Mouse (Mus musculus) hindbrain, postnatal 0 days (tissue): ENCODE data around the gene Gtse1. TPM values are rescaled to one million over a fixed set of nuclear protein-coding genes. Genes with fewer than 3 reads are reported as not detected.

Experiments used
- ATAC-seq: fragments of 200-750 bp; cut with Nextera tagmentation; 2 replicates; pipeline ENCODE4 v1.8.0; 2017; ENCODE audit warnings: mild to moderate bottlenecking, moderate TSS enrichment, moderate library complexity
- DNase-seq: peaks from one replicate; pipeline ENCODE4 v3.0.0-alpha.2; 2015; ENCODE audit warnings: low spot score
- H3K27ac ChIP-seq: fragments of 300-500 bp; sonication (generic); 2 replicates; pipeline ENCODE4 v1.5.1; 2014; ENCODE audit warnings: mild to moderate bottlenecking
- H3K27me3 ChIP-seq: fragments of 300-500 bp; sonication (generic); 2 replicates; pipeline ENCODE4 v1.6.1; 2014; ENCODE audit warnings: low read length, mixed read lengths; ENCODE audit not compliant: insufficient read depth
- H3K36me3 ChIP-seq: fragments of 300-500 bp; sonication (generic); 2 replicates; pipeline ENCODE4 v1.6.1; 2014; ENCODE audit warnings: low read length, mixed read lengths; ENCODE audit not compliant: insufficient read depth
- H3K4me1 ChIP-seq: fragments of 300-500 bp; sonication (generic); 2 replicates; pipeline ENCODE4 v1.6.1; 2014; ENCODE audit warnings: antibody characterized with exemption, low read length, mixed read lengths; ENCODE audit not compliant: insufficient read depth
- H3K4me2 ChIP-seq: fragments of 300-500 bp; sonication (generic); 2 replicates; pipeline ENCODE4 v1.6.1; 2014; ENCODE audit warnings: low read depth, mild to moderate bottlenecking, low read length, moderate library complexity, mixed read lengths
- H3K4me3 ChIP-seq: fragments of 300-500 bp; sonication (generic); 2 replicates; pipeline ENCODE4 v1.5.1; 2014; ENCODE audit warnings: low read length
- H3K9ac ChIP-seq: fragments of 300-500 bp; sonication (generic); replicated peaks from 2 replicates; pipeline ENCODE4 v1.6.1; 2014; ENCODE audit warnings: mild to moderate bottlenecking, low read length, moderate library complexity, mixed read lengths
- H3K9me3 ChIP-seq: fragments of 300-500 bp; sonication (generic); 2 replicates; pipeline ENCODE4 v1.6.1; 2016; ENCODE audit warnings: low read length, mixed read lengths
- CTCF ChIP-seq: IDR thresholded peaks from 2 replicates; pipeline ENCODE4 v1.5.1; 2016; ENCODE audit warnings: antibody characterized with exemption, control low read depth, low read depth
- WGBS: fragments of 180-500 bp; shearing (Covaris S2); extraction: QIAGEN DNeasy Blood & Tissue Kit; methylation state at CpG from one replicate; pipeline ENCODE4 v1.1.7; 2014; 5-methylcytosine and 5-hydroxymethylcytosine counted together
- polyA plus RNA-seq: library from polyadenylated mRNA; unstranded; fragments of >200 nt; fragmentation: Nextera tagmentation; extraction: Ambion mirVana; gene quantifications from 2 replicates; pipeline ENCODE4 v1.2.1, GENCODE M21; 2015
- total RNA-seq: library from RNA; depleted of rRNA; stranded (reverse); fragments of >200 nt; gene quantifications from 2 replicates; pipeline ENCODE4 v1.2.3, GENCODE M21; 2014; rRNA removed

The Gtse1 gene
- total and polyA plus RNA-seq, 2 experiments from 2014 or later: 4.9 to 10.5 TPM

GRCm38 (mm10) chr15:85919191-85919891 lies 59.8 kb downstream of the Gtse1 start:
- peak; percentile 67 for ATAC-seq
- Histone ChIP-seq H3K9me3 (no peaks in the 10 kb centered on the region), H3K9ac (no peak overlapping the region), H3K4me1 (0 out of 2 replicates have a peak, but pooled peaks cover 4% of the 10 kb centered on the region), H3K4me2 (no peak overlapping the region), H3K36me3 (no peaks in the 10 kb centered on the region), H3K27ac (no peak overlapping the region), H3K27me3 (no peaks in the 10 kb centered on the region), H3K4me3 (no peak overlapping the region)
- no peak for TF ChIP-seq CTCF
- WGBS: 46% methylated on average over 8 of the region's 8 CpGs
- peak; percentile 59 for DNase-seq

GRCm38 (mm10) chr15:85919892-85920248 lies 60.3 kb downstream of the Gtse1 start:
- Histone ChIP-seq H3K9me3 (no peaks in the 10 kb centered on the region), H3K27me3 (no peaks in the 10 kb centered on the region), H3K4me2 (no peak overlapping the region), H3K9ac (no peak overlapping the region), H3K36me3 (no peaks in the 10 kb centered on the region), H3K4me1 (0 out of 2 replicates have a peak, but pooled peaks cover 4% of the 10 kb centered on the region), H3K4me3 (no peak overlapping the region), H3K27ac (no peak overlapping the region)
- no peak for DNase-seq
- ATAC-seq: peak; percentile 39
- WGBS: 41% methylated on average over 8 of the region's 8 CpGs
- TF ChIP-seq CTCF: no peak

- DNase-seq (no peak), ATAC-seq (no peak)
- no peaks in the 10 kb centered on the region for H3K36me3 ChIP-seq
- H3K27me3 ChIP-seq: no peaks in the 10 kb centered on the region
- H3K4me2 ChIP-seq: no peak overlapping the region
- no peak overlapping the region for H3K4me3 ChIP-seq
- 0 out of 2 replicates have a peak, but pooled peaks cover 4% of the 10 kb centered on the region for H3K4me1 ChIP-seq
- 90% methylated on average over 11 of the region's 11 CpGs for WGBS
- H3K27ac ChIP-seq: no peak overlapping the region
- no peak for TF ChIP-seq CTCF
- no peaks in the 10 kb centered on the region for H3K9me3 ChIP-seq
- no peak overlapping the region for H3K9ac ChIP-seq
Measured at GRCm38 (mm10) chr15:85921855-85922254, 62.3 kb downstream of the Gtse1 start.

Other genes with a start within 250 kb of the Gtse1 start
- 1.2 and 6.6 TPM in 2 replicates for gene Ppara, start 124.8 kb upstream of the Gtse1 start, total RNA-seq
- 1.9 and 2.7 TPM in 2 replicates for gene Ppara, start 124.8 kb upstream of the Gtse1 start, polyA plus RNA-seq
- gene Cdpf1, start 48.0 kb upstream of the Gtse1 start, total RNA-seq: 21.0 and 32.6 TPM in 2 replicates
- 22.9 and 25.0 TPM in 2 replicates for gene Cdpf1, start 48.0 kb upstream of the Gtse1 start, polyA plus RNA-seq
- gene Pkdrej, start 38.0 kb upstream of the Gtse1 start, total RNA-seq: 0.26 and 1.0 TPM in 2 replicates
- 0.06 and 0.13 TPM in 2 replicates for gene Pkdrej, start 38.0 kb upstream of the Gtse1 start, polyA plus RNA-seq
- 4.7 and 5.4 TPM in 2 replicates for gene Ttc38, start 27.4 kb upstream of the Gtse1 start, total RNA-seq
- gene Ttc38, start 27.4 kb upstream of the Gtse1 start, polyA plus RNA-seq: 2.0 and 3.1 TPM in 2 replicates
- gene Trmu, start 19.6 kb downstream of the Gtse1 start, total RNA-seq: 21.6 and 30.4 TPM in 2 replicates
- 35.1 and 39.5 TPM in 2 replicates for gene Trmu, start 19.6 kb downstream of the Gtse1 start, polyA plus RNA-seq
- gene Celsr1, start 174.0 kb downstream of the Gtse1 start, total RNA-seq: 16.4 and 19.4 TPM in 2 replicates
- gene Celsr1, start 174.0 kb downstream of the Gtse1 start, polyA plus RNA-seq: 0.98 and 0.99 TPM in 2 replicates
- 36.2 and 40.9 TPM in 2 replicates for gene Gramd4, start 197.9 kb downstream of the Gtse1 start, total RNA-seq
- gene Gramd4, start 197.9 kb downstream of the Gtse1 start, polyA plus RNA-seq: 18.6 and 19.0 TPM in 2 replicates